18 mouse cellular contexts compared by ENCODE assay signal in the genomic region with DNA sequence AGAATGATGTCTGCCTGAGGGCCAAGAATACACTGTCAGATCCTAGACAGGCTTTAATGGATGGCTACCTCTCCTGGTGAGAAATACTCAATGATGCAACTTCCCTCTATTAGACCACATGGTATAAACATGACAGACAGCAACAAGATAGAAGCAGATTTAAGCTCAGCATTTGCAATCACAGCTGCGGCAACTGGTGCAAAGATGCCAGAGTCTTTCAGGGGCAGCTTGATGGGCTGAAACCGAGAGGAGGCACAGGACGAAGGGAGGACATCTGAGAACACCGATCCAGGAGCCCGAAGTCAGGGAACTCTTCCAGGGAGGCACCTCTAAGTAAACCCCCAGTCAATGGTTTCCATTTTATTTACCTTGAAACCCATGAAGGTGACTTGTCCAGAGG. TPM values are rescaled to one million over a fixed set of nuclear protein-coding genes. Genes with fewer than 3 reads are reported as not detected.
"Had no signal": no experiment of that assay in that cellular context is flagged by ENCODE, and none has a peak within 500 bp of the region (broad histone marks: within the 10 kb centered on the region; RNA-seq: fewer than 3 reads in every experiment).

No protein-coding gene starts in this region.

- H3K4me2 ChIP-seq: neural tube, embryonic 12.5 days; neural tube, embryonic 13.5 days; neural tube, embryonic 15.5 days; stomach, embryonic 15.5 days had no signal

- H3K9ac ChIP-seq: neural tube, embryonic 12.5 days; neural tube, embryonic 13.5 days; neural tube, embryonic 15.5 days; stomach, embryonic 15.5 days had no signal

- H3K36me3 ChIP-seq: neural tube, embryonic 12.5 days; neural tube, embryonic 13.5 days; neural tube, embryonic 15.5 days; stomach, embryonic 15.5 days had no signal

- H3K4me3 ChIP-seq: neural tube, embryonic 12.5 days; neural tube, embryonic 13.5 days; neural tube, embryonic 15.5 days; stomach, embryonic 15.5 days had no signal

- H3K4me1 ChIP-seq: neural tube, embryonic 12.5 days; neural tube, embryonic 13.5 days; neural tube, embryonic 15.5 days; stomach, embryonic 15.5 days had no signal

- H3K9me3 ChIP-seq: neural tube, embryonic 12.5 days; neural tube, embryonic 13.5 days; neural tube, embryonic 15.5 days; stomach, embryonic 15.5 days had no signal

- H3K27ac ChIP-seq: neural tube, embryonic 12.5 days; neural tube, embryonic 13.5 days; neural tube, embryonic 15.5 days; stomach, embryonic 15.5 days; stomach, postnatal 0 days had no signal

- DNase-seq: retina, postnatal 1 day; right cerebral cortex, adult 18-20 months; right cerebral cortex, postnatal 14 days; right cerebral cortex, postnatal 25 days; right cerebral cortex, postnatal 4 days; spleen, adult 18-20 months; thymus, adult 18-20 months; thymus, adult 2 months; thymus, postnatal 14 days; thymus, postnatal 25 days; thymus, postnatal 36 days; thymus, postnatal 4 days had no signal

- H3K27me3 ChIP-seq: neural tube, embryonic 12.5 days; neural tube, embryonic 13.5 days; neural tube, embryonic 15.5 days; stomach, embryonic 15.5 days had no signal

RNA-seq across cellular contexts. Expression of a gene that starts 11.8 kb away (rescaled TPM):
- polyA plus RNA-seq: spleen, adult 2 months had no signal
